Mouse (Mus musculus) intestine, postnatal 0 days (tissue): ENCODE measurements around the gene Pnpla8. TPM values are rescaled to one million over a fixed set of nuclear protein-coding genes. Genes with fewer than 3 reads are reported as not detected.

Experiments
- ATAC-seq: fragments of 200-750 bp; cut with Nextera tagmentation; 2 replicates; pipeline ENCODE4 v1.8.0; 2017; ENCODE audit warnings: mild to moderate bottlenecking, moderate TSS enrichment, moderate library complexity
- H3K27ac ChIP-seq: fragments of 300-500 bp; sonication (generic); 2 replicates; pipeline ENCODE4 v1.5.1; 2014; ENCODE audit warnings: mild to moderate bottlenecking, low read depth, low read length, moderate library complexity
- H3K27me3 ChIP-seq: fragments of 300-500 bp; sonication (generic); replicated peaks from 2 replicates; pipeline ENCODE4 v1.6.1; 2014; ENCODE audit warnings: low read length, mixed read lengths; ENCODE audit not compliant: control insufficient read depth, insufficient read depth
- H3K36me3 ChIP-seq: fragments of 300-500 bp; sonication (generic); 2 replicates; pipeline ENCODE4 v1.6.1; 2014; ENCODE audit warnings: mild to moderate bottlenecking, moderate library complexity; ENCODE audit not compliant: control insufficient read depth, insufficient read depth
- H3K4me1 ChIP-seq: fragments of 300-500 bp; sonication (generic); replicated peaks from 2 replicates; pipeline ENCODE4 v1.6.1; 2014; ENCODE audit warnings: antibody characterized with exemption, low read length, mixed read lengths; ENCODE audit not compliant: control insufficient read depth, insufficient read depth
- H3K4me2 ChIP-seq: fragments of 300-500 bp; sonication (generic); replicated peaks from 2 replicates; pipeline ENCODE4 v1.6.1; 2014; ENCODE audit warnings: low read depth, mild to moderate bottlenecking, moderate library complexity
- H3K4me3 ChIP-seq: fragments of 300-500 bp; sonication (generic); 2 replicates; pipeline ENCODE4 v1.5.1; 2014; ENCODE audit warnings: low read depth, low read length
- H3K9ac ChIP-seq: fragments of 300-500 bp; sonication (generic); 2 replicates; pipeline ENCODE4 v1.6.1; 2014; ENCODE audit warnings: mild to moderate bottlenecking, low read depth, low read length
- H3K9me3 ChIP-seq: fragments of 300-500 bp; sonication (generic); 2 replicates; pipeline ENCODE4 v1.6.1; 2016; ENCODE audit warnings: mixed run types; ENCODE audit not compliant: control insufficient read depth
- CTCF ChIP-seq: sonication (generic); IDR thresholded peaks from 2 replicates; pipeline ENCODE4 v1.5.1; 2016; ENCODE audit warnings: low read depth, mild to moderate bottlenecking, control low read depth, antibody characterized with exemption, moderate library complexity
- WGBS: fragments of 180-500 bp; shearing (Covaris S2); extraction: QIAGEN DNeasy Blood & Tissue Kit; methylation state at CpG from one replicate; pipeline ENCODE4 v1.1.7; 2014; 5-methylcytosine and 5-hydroxymethylcytosine counted together
- polyA plus RNA-seq: library from polyadenylated mRNA; unstranded; fragments of >200 nt; fragmentation: Nextera tagmentation; extraction: Ambion mirVana; gene quantifications from 2 replicates; pipeline ENCODE4 v1.2.1, GENCODE M21; 2015

Pnpla8 gene
- polyA plus RNA-seq, 1 experiment from 2014 or later, result 55.2 TPM

DNA sequence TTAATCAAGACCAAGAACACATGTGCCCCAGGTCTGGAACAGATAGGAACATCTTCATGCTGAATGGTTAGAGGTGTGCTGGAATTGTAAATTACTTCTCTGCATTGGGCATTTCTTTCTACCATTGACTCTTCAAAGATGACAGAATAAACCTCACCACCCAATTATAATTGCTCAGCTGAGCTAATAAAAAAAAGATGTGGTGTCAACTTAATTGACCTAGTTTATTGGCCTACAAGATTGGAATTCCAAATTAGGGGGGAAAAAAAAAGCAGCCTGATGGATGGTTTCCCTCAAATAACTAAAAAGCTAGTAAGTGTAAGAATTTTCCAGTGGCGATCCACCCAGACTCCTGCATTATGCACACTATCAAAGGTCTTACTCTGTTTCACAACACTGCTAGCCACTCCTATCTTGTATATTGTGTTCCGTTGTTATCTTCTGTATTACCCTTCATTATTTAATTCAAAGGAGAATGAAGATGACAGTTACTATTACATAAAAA is 116.0 kb downstream of the Pnpla8 start:
- ATAC-seq, result no peak
- 71% methylated on average over 2 of the region's 2 CpGs for WGBS
- Histone ChIP-seq H3K36me3 (no peaks in the 10 kb centered on the region), H3K9ac (no peak overlapping the region), H3K27me3 (0 out of 2 replicates have a peak, but pooled peaks cover 2% of the 10 kb centered on the region), H3K4me2 (no peak overlapping the region), H3K27ac (no peak overlapping the region), H3K4me3 (no peak overlapping the region), H3K4me1 (no peaks in the 10 kb centered on the region), H3K9me3 (no peaks in the 10 kb centered on the region)
- TF ChIP-seq CTCF, result no peak

DNA sequence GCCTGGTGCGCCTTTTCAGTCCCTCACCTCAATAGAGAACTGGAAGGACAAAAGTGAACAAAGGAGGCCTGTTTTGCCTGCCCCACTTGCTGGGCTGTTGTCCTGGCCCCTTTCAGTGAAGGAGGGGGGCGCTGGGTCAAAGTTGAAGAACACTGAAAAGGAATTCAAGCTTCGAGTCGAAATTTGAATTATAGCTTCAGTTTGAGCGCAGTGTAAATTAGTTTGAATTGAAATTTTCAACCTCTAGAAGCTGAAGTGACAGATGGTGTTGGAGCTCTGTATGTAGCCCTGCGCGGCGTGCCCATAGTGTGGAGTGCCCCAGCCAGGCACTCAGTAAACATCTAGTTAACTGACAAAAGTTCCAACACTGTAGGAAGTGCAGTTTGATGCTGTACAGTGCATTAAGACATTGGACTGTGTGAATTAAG is 117.0 kb downstream of the Pnpla8 start:
- 67% methylated on average over 8 of the region's 8 CpGs for WGBS
- Histone ChIP-seq H3K9ac (no peak overlapping the region), H3K4me3 (no peak overlapping the region), H3K4me2 (no peak overlapping the region), H3K27me3 (no peaks in the 10 kb centered on the region), H3K27ac (no peak overlapping the region), H3K36me3 (no peaks in the 10 kb centered on the region), H3K4me1 (no peaks in the 10 kb centered on the region), H3K9me3 (no peaks in the 10 kb centered on the region)
- no peak for ATAC-seq
- no peak for TF ChIP-seq CTCF

DNA sequence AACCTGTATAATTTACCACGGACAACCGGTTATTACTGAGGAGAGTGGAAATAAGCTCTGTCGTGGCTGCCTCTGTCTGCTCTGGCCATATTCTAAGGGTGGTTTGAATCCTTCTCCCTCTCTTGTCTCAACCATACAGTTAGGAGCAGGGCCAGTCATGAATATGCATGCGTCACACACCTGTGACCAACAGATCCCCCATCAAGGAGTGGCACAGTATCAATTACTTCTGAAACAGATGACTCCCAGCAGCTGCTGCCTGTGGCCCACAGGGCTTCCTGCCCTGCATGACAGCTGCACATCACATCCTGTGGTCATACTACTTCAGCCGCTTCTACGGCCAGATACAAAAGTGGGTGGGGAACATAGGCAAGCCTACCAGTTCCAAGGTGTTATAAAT is 122.9 kb downstream of the Pnpla8 start:
- no peaks in the 10 kb centered on the region for H3K36me3 ChIP-seq
- H3K4me2 ChIP-seq, result no peak overlapping the region
- no peak for TF ChIP-seq CTCF
- H3K27me3 ChIP-seq, result no peaks in the 10 kb centered on the region
- no peak for ATAC-seq
- no peak overlapping the region for H3K27ac ChIP-seq
- no peaks in the 10 kb centered on the region for H3K4me1 ChIP-seq
- no peak overlapping the region for H3K4me3 ChIP-seq
- H3K9me3 ChIP-seq, result no peaks in the 10 kb centered on the region
- H3K9ac ChIP-seq, result no peak overlapping the region
- 69% methylated on average over 6 of the region's 6 CpGs for WGBS

DNA sequence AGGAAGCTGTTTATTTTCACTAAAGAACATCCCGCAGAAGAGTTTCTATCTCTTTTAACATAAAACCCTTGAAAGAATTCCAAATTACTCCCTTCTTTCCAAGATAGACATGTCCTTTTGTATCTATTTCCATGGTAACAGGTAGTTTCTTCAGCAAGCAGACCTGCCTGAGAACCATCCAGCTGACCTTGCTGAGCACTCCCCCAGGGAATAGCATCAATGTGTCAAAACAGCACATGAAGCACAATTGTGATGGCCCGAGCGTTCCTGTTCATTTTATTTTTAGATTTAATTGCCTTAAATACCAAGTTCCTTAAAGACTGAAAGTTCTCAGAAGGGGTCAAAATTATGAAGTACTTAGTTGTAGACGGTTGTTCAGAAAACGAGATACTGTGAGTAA is 124.1 kb downstream of the Pnpla8 start:
- Histone ChIP-seq H3K9ac (no peak overlapping the region), H3K4me3 (no peak overlapping the region), H3K27me3 (no peaks in the 10 kb centered on the region), H3K4me2 (no peak overlapping the region), H3K9me3 (no peaks in the 10 kb centered on the region), H3K36me3 (no peaks in the 10 kb centered on the region), H3K27ac (no peak overlapping the region), H3K4me1 (no peaks in the 10 kb centered on the region)
- WGBS, result 54% methylated on average over 5 of the region's 5 CpGs
- no peak for ATAC-seq
- no peak for TF ChIP-seq CTCF

DNA sequence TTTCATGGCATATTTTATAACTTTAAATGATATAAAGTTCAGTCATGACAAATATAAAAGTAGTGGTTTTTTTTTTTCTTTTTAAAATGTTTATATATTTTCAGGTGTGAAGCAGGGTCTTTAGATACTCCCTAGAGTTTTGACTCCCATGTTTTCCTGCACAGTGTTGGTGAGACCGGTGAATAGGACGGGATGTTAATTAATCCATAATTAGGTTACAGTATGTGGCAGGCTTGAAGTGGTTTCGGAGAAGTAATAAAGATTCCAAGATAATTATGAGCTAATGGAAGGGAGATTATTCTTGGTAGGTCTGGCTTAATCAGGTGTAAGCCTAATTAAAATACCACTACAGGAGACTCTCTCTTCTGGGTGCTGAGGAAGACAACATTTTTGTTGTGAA is 125.0 kb downstream of the Pnpla8 start:
- Histone ChIP-seq H3K4me1 (no peaks in the 10 kb centered on the region), H3K27me3 (no peaks in the 10 kb centered on the region), H3K9ac (no peak overlapping the region), H3K4me3 (no peak overlapping the region), H3K27ac (no peak overlapping the region), H3K9me3 (no peaks in the 10 kb centered on the region), H3K4me2 (no peak overlapping the region), H3K36me3 (no peaks in the 10 kb centered on the region)
- ATAC-seq, result no peak
- TF ChIP-seq CTCF, result no peak
- WGBS, result 82% methylated on average over 3 of the region's 3 CpGs

DNA sequence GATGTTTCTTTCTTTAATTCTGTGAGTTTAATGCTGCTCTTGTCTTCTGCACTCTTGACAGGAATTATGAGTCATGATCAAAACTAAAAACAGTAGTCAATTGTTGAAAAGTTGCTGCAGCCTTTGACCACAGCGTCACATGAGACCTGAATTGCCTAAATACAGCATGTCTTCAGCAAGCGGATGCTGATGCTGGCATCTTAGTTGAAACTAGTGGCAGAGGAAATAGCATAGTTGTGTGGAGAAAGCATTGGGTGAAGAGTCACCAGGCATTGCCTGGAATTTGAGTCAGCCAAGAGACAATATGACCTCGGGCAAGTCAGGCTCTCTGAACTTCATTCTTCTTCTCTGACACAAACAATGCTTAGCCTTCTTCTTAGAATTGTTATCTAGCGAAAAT is 133.9 kb downstream of the Pnpla8 start:
- H3K4me2 ChIP-seq, result no peak overlapping the region
- no peaks in the 10 kb centered on the region for H3K27me3 ChIP-seq
- TF ChIP-seq CTCF, result no peak
- H3K4me1 ChIP-seq, result no peaks in the 10 kb centered on the region
- H3K27ac ChIP-seq, result no peak overlapping the region
- 73% methylated on average over 4 of the region's 4 CpGs for WGBS
- H3K9me3 ChIP-seq, result no peaks in the 10 kb centered on the region
- no peak overlapping the region for H3K4me3 ChIP-seq
- no peaks in the 10 kb centered on the region for H3K36me3 ChIP-seq
- no peak overlapping the region for H3K9ac ChIP-seq
- ATAC-seq, result no peak

DNA sequence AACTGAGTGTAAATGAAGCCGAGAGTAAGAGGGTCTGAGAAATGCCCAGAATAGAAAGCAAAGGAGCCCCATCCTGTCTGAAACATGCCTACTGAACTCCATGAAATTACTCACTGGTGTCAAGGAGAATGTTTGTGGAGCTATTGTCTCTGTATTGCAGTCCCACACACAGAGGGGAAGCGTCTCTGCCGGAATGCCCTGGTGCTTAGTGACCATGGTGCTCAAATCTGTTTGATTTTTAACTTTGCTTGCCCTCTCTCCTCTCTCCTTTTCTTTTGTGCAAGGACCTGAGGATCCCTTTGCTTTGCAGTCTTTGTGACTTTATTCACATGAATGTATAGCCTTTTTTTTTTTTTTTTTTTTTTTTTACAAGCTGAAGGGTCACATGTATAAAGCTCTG is 136.3 kb downstream of the Pnpla8 start:
- 55% methylated on average over 3 of the region's 3 CpGs for WGBS
- no peak for TF ChIP-seq CTCF
- no peaks in the 10 kb centered on the region for H3K9me3 ChIP-seq
- H3K27ac ChIP-seq, result no peak overlapping the region
- H3K36me3 ChIP-seq, result no peaks in the 10 kb centered on the region
- H3K9ac ChIP-seq, result no peak overlapping the region
- H3K27me3 ChIP-seq, result no peaks in the 10 kb centered on the region
- no peak overlapping the region for H3K4me2 ChIP-seq
- ATAC-seq, result no peak
- H3K4me1 ChIP-seq, result no peaks in the 10 kb centered on the region
- H3K4me3 ChIP-seq, result no peak overlapping the region
